Mouse (Mus musculus) liver, embryonic 13.5 days (tissue): ENCODE data around the gene Jrkl. TPM values are rescaled to one million over a fixed set of nuclear protein-coding genes. Genes with fewer than 3 reads are reported as not detected.
A peak's percentile ranks its signal among the peaks of the same experiment; 100 is the strongest.

Experiments
- ATAC-seq: fragments of 200-750 bp; cut with Nextera tagmentation; 2 replicates; pipeline ENCODE4 v1.8.0; 2017; ENCODE audit warnings: low read depth, mild to moderate bottlenecking, moderate number of reproducible peaks, moderate library complexity
- DNase-seq: peaks from one replicate; pipeline ENCODE4 v3.0.0; 2022
- H3K27ac ChIP-seq: fragments of 300-500 bp; sonication (generic); 2 replicates; pipeline ENCODE4 v1.5.1; 2015; ENCODE audit warnings: moderate library complexity, mild to moderate bottlenecking, inconsistent platforms
- H3K27me3 ChIP-seq: fragments of 300-500 bp; sonication (generic); 2 replicates; pipeline ENCODE4 v1.6.1; 2015; ENCODE audit warnings: mild to moderate bottlenecking, inconsistent platforms
- H3K36me3 ChIP-seq: fragments of 300-500 bp; sonication (generic); 2 replicates; pipeline ENCODE4 v1.6.1; 2015; ENCODE audit warnings: mild to moderate bottlenecking, inconsistent platforms
- H3K4me1 ChIP-seq: fragments of 300-500 bp; sonication (generic); replicated peaks from 2 replicates; pipeline ENCODE4 v1.6.1; 2015; ENCODE audit warnings: inconsistent platforms
- H3K4me2 ChIP-seq: fragments of 300-500 bp; sonication (generic); 2 replicates; pipeline ENCODE4 v1.6.1; 2015; ENCODE audit warnings: inconsistent platforms, mild to moderate bottlenecking, moderate library complexity
- H3K4me3 ChIP-seq: fragments of 300-500 bp; sonication (generic); replicated peaks from 2 replicates; pipeline ENCODE4 v1.5.1; 2015; ENCODE audit warnings: mild to moderate bottlenecking, inconsistent platforms
- H3K9ac ChIP-seq: fragments of 300-500 bp; sonication (generic); 2 replicates; pipeline ENCODE4 v1.6.1; 2015; ENCODE audit warnings: mild to moderate bottlenecking, inconsistent platforms
- H3K9me3 ChIP-seq: fragments of 300-500 bp; sonication (generic); replicated peaks from 2 replicates; pipeline ENCODE4 v1.6.1; 2016; ENCODE audit warnings: inconsistent platforms
- WGBS: fragments of 180-500 bp; shearing (Covaris S2); methylation state at CpG from one replicate; pipeline ENCODE4 v1.1.7; 2015; ENCODE audit not compliant: insufficient replicate concordance; 5-methylcytosine and 5-hydroxymethylcytosine counted together
- polyA plus RNA-seq: library from polyadenylated mRNA; unstranded; fragments of >200 nt; fragmentation: Nextera tagmentation; extraction: Ambion mirVana; gene quantifications from 2 replicates; pipeline ENCODE4 v1.2.1, GENCODE M21; 2015

The Jrkl gene
- 2.2 and 3.4 TPM in 2 replicates for polyA plus RNA-seq

DNA sequence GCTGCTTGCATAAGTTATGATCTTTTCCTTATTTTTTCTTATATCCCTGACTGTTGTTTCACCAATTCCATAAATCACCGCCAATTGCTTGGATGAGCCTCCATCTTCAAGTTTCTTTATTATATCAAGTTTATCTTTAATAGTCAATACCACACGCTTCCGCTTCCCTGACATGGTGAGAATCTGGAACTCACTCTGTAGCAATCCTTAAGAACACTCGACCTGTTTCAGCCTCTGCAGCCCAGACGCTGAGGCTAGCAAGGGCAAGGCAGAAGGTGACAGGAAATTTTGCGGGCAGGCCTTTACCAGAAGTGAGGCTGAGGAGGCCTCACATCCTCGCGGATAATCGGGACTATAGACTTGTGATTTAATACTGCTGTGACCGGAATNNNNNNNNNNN is at the start of gene Jrkl:
Gene Jrkl, minus strand, starts transcription at position 349 of the 400 bp plus-strand sequence.
- Histone ChIP-seq H3K27ac (peak within 1 kb of the TSS; percentile 69), H3K9me3 (no peaks in the 10 kb centered on the region), H3K4me2 (peak within 1 kb of the TSS; percentile 86), H3K9ac (peak within 1 kb of the TSS; percentile 77), H3K27me3 (no peaks in the 10 kb centered on the region), H3K36me3 (no peaks in the 10 kb centered on the region), H3K4me1 (peaks cover 26% of the 10 kb centered on the region), H3K4me3 (peak within 1 kb of the TSS; percentile 68)
- DNase-seq (peak; percentile 12), ATAC-seq (no peak)
- WGBS, result 4% methylated on average over 10 of the region's 10 CpGs

DNA sequence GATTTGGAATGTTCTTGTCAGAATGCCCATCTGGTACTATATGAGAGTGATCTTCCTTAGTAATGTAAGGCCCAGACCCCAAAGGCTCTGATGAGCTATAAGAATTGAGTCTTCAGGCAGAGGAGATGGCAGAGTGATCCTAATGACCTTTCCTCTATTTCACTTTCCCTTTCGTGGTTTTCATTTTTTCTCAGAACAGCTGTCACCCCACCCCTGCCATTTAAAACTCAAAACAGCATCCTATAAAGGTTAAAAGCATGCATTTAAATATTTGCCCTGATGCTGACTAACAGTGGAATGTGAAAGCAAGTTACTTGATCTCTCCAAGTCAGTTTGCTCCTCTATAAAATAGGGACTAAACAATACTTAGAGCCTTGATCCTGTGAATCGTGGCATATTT is 41.9 kb upstream of the Jrkl start:
- H3K4me1 ChIP-seq, result no peaks in the 10 kb centered on the region
- H3K4me2 ChIP-seq, result no peak overlapping the region
- DNase-seq, result no peak
- H3K9me3 ChIP-seq, result no peaks in the 10 kb centered on the region
- ATAC-seq, result no peak
- H3K36me3 ChIP-seq, result peaks cover 12% of the 10 kb centered on the region
- no peak overlapping the region for H3K4me3 ChIP-seq
- no peak overlapping the region for H3K9ac ChIP-seq
- no peaks in the 10 kb centered on the region for H3K27me3 ChIP-seq
- WGBS, result 68% methylated on average over 2 of the region's 2 CpGs
- no peak overlapping the region for H3K27ac ChIP-seq

DNA sequence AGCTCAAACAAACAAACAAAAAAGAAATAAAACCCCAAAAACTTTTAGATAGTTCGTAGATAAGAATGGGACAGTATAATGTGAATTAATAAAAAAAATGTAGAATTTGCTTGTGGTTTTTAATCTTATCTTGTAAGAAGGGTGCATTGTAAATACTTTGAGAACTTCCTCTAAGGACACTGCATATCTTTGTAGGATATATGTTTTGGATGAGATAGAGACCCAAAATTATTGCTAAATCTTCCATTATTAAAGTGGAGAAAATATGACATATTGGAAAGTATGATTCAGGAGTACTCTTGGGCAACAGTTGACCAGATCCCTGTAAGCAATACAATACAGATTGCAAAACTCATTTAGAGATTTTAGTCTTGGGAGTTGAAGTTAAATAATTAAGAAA is 27.6 kb upstream of the Jrkl start:
- DNase-seq (no peak), ATAC-seq (no peak)
- 74% methylated on average over 1 of the region's 1 CpGs for WGBS
- no peak overlapping the region for H3K27ac ChIP-seq
- H3K4me1 ChIP-seq, result no peaks in the 10 kb centered on the region
- no peaks in the 10 kb centered on the region for H3K27me3 ChIP-seq
- H3K4me2 ChIP-seq, result no peak overlapping the region
- H3K4me3 ChIP-seq, result no peak overlapping the region
- no peak overlapping the region for H3K9ac ChIP-seq
- H3K36me3 ChIP-seq, result peaks cover 13% of the 10 kb centered on the region
- H3K9me3 ChIP-seq, result no peaks in the 10 kb centered on the region

DNA sequence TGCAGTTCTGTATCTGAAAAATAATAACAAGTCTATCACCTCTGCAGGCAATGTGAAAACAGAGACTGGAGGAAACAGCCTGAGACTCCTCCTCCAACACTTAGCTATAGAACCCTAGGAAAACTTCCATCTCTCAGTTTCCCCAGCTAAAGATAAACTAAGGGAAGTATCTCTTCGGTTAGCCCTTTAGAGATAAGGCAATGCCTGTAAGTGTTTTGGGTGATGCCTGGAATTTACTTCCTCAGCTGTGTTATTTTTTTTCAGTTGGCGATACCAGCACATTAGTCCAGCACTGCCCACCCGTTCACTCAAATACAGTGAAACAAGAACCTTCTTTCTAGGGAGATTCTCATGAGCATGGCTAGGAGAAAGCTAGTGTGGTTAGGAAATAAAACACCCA is 15.4 kb upstream of the Jrkl start:
- Histone ChIP-seq H3K36me3 (no peaks in the 10 kb centered on the region), H3K4me1 (no peaks in the 10 kb centered on the region), H3K9me3 (no peaks in the 10 kb centered on the region), H3K4me2 (no peak overlapping the region), H3K27me3 (no peaks in the 10 kb centered on the region), H3K27ac (no peak overlapping the region), H3K4me3 (no peak overlapping the region), H3K9ac (no peak overlapping the region)
- DNase-seq (no peak), ATAC-seq (no peak)
- 32% methylated on average over 3 of the region's 3 CpGs for WGBS

DNA sequence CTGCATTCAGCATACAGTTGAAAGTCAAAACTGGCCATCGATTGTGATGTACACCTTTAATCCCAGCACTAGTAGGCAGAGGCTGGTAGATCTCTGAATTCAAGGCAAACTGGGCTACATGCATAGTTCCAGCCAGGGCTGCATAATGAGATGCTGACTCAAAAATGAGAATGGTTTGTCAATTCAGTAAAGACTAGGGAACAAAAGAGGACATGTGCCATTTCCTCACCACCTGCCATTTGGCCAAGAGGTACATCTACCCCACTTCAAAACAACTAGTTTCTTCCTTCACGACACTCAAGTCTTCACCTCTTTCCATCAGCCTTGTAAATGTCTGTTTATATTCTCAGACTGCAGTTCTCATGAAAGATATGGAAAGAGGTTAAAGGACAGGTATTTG is 12.5 kb upstream of the Jrkl start:
- DNase-seq (no peak), ATAC-seq (no peak)
- Histone ChIP-seq H3K4me2 (no peak overlapping the region), H3K9ac (no peak overlapping the region), H3K4me1 (no peaks in the 10 kb centered on the region), H3K27ac (no peak overlapping the region), H3K4me3 (no peak overlapping the region), H3K36me3 (peaks cover 4% of the 10 kb centered on the region), H3K9me3 (no peaks in the 10 kb centered on the region), H3K27me3 (no peaks in the 10 kb centered on the region)
- 90% methylated on average over 2 of the region's 2 CpGs for WGBS

DNA sequence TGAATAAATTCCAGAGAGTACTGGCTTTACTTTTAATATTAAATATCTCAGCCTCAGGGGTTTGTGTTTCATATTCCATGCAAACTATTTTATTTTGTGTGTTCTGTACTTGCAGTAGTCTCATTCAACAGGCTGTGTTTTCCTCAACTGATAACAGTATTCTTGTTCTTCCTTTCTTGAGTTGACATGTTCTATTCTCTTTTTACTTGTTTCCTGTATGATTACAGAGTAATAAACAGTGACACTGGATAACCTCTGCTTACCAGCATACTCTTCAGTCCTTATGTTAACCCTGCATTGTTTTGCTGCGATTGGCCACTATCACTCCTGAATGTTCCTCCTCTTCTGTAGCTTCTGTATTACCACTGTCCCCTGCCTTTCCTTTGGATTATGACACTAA is 11.1 kb upstream of the Jrkl start:
- Histone ChIP-seq H3K4me2 (no peak overlapping the region), H3K9me3 (no peaks in the 10 kb centered on the region), H3K9ac (no peak overlapping the region), H3K4me3 (no peak overlapping the region), H3K36me3 (peaks cover 10% of the 10 kb centered on the region), H3K27me3 (no peaks in the 10 kb centered on the region), H3K27ac (no peak overlapping the region), H3K4me1 (no peaks in the 10 kb centered on the region)
- ATAC-seq, result no peak
- DNase-seq, result no peak
- WGBS, result 91% methylated on average over 1 of the region's 1 CpGs

DNA sequence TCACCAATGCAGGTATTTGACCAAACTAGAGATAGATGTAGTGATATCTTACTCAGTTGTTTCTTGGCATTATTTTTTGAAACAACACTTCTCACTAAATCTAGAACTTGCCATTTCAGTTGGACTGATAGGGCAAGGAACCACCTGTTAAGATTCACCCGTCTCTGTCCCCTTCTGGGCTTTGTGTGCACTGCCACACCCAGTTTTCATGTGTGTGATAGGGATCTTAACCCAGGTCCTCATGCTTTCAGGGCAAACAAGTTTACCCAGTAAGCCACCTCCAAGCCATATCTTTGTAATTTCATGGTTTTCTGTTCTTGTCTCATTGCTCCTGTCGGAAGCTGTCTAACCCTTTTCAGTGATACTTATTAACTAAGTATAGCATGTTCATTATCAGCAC is 5.6 kb upstream of the Jrkl start:
- peaks cover 15% of the 10 kb centered on the region for H3K4me1 ChIP-seq
- no peaks in the 10 kb centered on the region for H3K9me3 ChIP-seq
- no peak overlapping the region for H3K4me3 ChIP-seq
- WGBS, result 28% methylated on average over 2 of the region's 2 CpGs
- no peak for ATAC-seq
- no peak for DNase-seq
- H3K4me2 ChIP-seq, result no peak overlapping the region
- H3K27me3 ChIP-seq, result no peaks in the 10 kb centered on the region
- H3K27ac ChIP-seq, result no peak overlapping the region
- peaks cover 10% of the 10 kb centered on the region for H3K36me3 ChIP-seq
- H3K9ac ChIP-seq, result no peak overlapping the region

DNA sequence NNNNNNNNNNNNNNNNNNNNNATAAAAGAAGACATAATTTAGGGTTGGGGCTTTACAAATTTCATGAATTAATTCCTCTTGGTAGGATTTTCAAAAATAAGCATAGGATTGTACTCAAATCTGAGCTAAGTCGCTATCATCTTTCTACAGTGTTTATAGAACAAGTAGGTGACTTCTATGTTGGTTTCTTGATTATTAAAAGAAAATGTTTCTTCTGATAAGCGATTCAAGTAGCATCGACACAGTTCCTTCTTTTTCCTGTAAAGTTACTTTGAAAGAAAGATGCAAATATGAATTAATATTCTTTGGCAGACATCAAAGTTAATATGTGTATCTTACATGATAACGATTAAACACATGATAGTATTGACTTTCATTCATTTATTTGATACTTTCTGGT is 2.5 kb upstream of the Jrkl start:
- 75% methylated on average over 4 of the region's 4 CpGs for WGBS
- peak overlapping the region; percentile 77; the same call in 1 of the 2 replicates for H3K4me3 ChIP-seq
- peak overlapping the region; percentile 93 for H3K4me2 ChIP-seq
- DNase-seq (no peak), ATAC-seq (no peak)
- peaks cover 32% of the 10 kb centered on the region for H3K4me1 ChIP-seq
- H3K27ac ChIP-seq, result no peak overlapping the region
- H3K9ac ChIP-seq, result no peak overlapping the region; the same call in 1 of the 2 replicates
- no peaks in the 10 kb centered on the region for H3K9me3 ChIP-seq
- no peaks in the 10 kb centered on the region for H3K27me3 ChIP-seq
- peaks cover 6% of the 10 kb centered on the region for H3K36me3 ChIP-seq

DNA sequence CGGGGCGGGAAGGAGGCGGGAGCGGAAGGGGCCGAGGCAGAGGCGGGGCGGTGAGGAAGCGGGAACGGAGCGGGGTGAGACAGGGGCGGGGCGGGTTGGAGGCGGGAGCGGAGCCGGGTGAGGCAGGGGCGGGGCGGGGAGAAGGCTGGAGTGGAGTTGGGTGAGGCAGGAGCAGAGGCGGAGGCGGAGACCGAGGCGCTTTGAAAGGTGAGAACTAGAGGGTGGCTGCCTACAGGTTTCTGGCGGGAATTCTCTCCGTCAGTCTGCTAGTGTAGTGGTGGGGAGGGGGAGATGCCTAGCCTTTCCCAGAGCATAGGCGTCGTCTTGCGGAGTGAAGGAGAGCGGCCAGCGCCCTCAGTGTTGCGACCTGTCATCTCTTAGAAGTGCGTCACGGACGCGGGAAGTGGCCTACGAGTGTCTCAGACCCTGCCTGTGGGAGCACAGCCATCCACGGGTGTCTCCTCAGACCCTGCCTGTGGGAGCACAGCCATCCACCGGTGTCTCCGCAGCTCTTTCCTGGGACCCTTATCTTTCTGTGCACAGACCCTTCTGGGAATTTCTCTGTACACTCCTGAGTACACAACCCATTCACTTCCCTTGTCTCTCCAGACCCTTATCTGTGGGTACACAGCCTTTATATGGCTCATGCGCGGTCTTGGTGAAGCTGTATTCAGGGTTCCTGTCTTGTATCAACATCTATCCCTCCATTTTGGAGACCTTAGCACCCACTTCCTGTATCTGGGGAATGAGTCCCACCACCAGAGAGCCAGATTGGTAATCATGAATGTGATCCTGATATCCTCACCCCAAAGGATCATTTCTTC is 1.4 kb upstream of the Jrkl start, which contains the start of gene Ccdc82:
Gene Ccdc82, plus strand, starts transcription at position 141 of the 824 bp plus-strand sequence.
- DNase-seq (peak; percentile 83), ATAC-seq (peak; percentile 97)
- H3K4me2 ChIP-seq, result peak within 1 kb of the TSS; percentile 93
- H3K9me3 ChIP-seq, result no peaks in the 10 kb centered on the region
- under 1% methylated on average over 36 of the region's 39 CpGs for WGBS
- peak within 1 kb of the TSS; percentile 90 for H3K27ac ChIP-seq
- peak within 1 kb of the TSS; percentile 77 for H3K4me3 ChIP-seq
- H3K4me1 ChIP-seq, result peaks cover 32% of the 10 kb centered on the region
- no peaks in the 10 kb centered on the region for H3K27me3 ChIP-seq
- peak within 1 kb of the TSS; percentile 83 for H3K9ac ChIP-seq
- no peaks in the 10 kb centered on the region for H3K36me3 ChIP-seq

DNA sequence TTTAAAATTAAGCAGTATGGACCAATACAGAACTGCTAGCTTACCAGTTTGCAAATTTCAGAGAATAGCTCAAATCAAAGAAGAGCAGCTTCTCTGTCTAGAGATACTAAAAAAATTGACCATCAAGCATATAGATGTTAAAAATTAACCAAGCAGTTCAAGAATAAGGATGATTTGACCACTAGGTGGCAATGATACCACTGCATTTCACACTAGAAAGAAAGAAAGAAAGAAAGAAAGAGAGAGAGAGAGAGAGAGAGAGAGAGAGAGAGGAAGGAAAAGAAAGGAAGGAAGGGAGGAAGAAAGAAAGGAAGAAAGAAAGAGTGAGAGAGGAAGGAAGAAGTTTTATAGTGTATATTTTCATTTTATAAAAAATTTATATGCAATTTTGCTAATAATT is 3.3 kb downstream of the Jrkl start:
- H3K27ac ChIP-seq, result no peak overlapping the region
- no peaks in the 10 kb centered on the region for H3K27me3 ChIP-seq
- H3K4me1 ChIP-seq, result peaks cover 18% of the 10 kb centered on the region
- no peak overlapping the region for H3K4me3 ChIP-seq
- H3K9me3 ChIP-seq, result no peaks in the 10 kb centered on the region
- H3K4me2 ChIP-seq, result no peak overlapping the region
- no peak overlapping the region for H3K9ac ChIP-seq
- H3K36me3 ChIP-seq, result no peaks in the 10 kb centered on the region
- no peak for ATAC-seq
- DNase-seq, result no peak

DNA sequence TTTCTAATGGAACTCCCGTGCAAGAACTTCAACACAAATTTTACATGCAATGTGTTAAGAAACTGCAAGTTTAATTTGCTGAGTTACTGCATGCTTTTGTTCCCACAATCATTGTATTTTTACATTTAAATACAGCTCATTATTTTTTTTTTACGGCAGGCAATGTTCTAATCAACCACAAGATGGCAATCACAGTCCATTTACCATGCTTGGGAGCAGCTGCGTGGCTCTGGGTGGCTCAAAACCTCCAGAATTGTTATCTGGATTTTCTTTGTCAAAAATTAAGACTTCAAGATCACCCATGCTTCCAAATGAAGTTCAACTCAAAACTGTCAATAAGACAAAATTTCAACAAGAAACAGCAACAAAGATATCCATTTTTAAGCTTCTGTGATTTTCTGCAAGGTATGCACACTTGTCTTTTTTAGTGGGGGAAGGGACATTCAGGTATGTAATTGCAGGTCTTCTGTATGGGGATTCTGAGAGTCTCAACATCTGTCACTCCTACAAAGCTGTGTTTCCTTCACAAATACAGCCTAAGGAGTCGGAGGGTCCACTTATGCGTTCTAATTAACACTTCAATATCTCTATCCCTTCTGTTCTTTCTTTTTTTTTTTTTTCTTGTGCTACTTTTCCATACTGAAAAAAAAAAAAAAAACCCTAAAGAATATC is 13.9 kb downstream of the Jrkl start:
- H3K9me3 ChIP-seq, result 0 out of 2 replicates have a peak, but pooled peaks cover 7% of the 10 kb centered on the region
- H3K4me1 ChIP-seq, result no peaks in the 10 kb centered on the region; the same call in 1 of the 2 replicates
- H3K9ac ChIP-seq, result no peak overlapping the region
- H3K27me3 ChIP-seq, result no peaks in the 10 kb centered on the region
- H3K4me2 ChIP-seq, result no peak overlapping the region
- ATAC-seq (no peak), DNase-seq (no peak)
- H3K36me3 ChIP-seq, result no peaks in the 10 kb centered on the region
- no peak overlapping the region for H3K4me3 ChIP-seq
- H3K27ac ChIP-seq, result no peak overlapping the region
- WGBS, result 20% methylated on average over 5 of the region's 5 CpGs
